Mouse (Mus musculus): ENCODE measurements around the gene 4921517D22Rik.
"Not testable (repeated sequence)": the region's sequence is repeated elsewhere in the genome, so short reads cannot be mapped to it uniquely, and the experiment has no call there.

The 4921517D22Rik gene

DNA sequence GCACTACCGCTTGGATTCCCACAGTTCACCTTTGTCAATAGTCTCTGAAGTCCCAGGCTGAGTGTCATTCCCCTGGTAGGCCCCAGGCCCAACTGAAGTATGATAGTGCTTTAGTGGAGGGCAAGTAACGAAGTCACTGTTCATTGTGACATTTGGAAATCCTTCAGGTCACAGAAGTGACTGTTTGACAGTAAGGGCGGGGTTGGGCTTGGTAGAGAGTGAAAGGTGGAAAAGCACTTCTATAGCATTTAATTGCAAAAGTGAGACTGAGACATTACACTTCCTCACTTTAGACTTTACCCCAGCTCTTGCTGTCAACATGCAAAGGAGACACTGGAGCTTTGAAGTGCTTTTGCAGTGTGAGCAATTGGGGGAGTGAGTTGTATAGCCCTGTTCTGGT is at the start of gene 4921517D22Rik:
TSS of gene 4921517D22Rik (minus strand) at position 101 of the 400 bp plus-strand sequence.
- DNase-seq: no peak

DNA sequence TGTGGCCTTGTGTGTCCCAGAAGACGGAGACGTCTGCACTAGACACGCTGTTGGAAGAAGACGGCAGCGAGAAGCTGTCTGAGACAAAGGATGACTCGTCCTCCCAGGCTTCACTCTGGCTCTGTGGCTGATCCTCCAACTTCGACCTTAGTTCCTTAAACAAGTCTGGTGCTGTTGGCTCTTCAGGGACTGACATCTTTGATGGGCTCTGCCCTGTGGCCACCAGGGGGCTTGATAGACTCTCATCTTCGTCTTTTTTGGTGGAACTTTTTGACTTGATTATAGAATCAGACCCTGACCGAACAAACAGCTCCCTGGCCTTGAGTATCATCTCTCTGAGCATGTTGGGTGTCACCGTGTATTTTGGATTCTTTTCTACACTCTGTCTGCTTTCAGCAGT is 47.8 kb upstream of the 4921517D22Rik start:
- DNase-seq: no peak

DNA sequence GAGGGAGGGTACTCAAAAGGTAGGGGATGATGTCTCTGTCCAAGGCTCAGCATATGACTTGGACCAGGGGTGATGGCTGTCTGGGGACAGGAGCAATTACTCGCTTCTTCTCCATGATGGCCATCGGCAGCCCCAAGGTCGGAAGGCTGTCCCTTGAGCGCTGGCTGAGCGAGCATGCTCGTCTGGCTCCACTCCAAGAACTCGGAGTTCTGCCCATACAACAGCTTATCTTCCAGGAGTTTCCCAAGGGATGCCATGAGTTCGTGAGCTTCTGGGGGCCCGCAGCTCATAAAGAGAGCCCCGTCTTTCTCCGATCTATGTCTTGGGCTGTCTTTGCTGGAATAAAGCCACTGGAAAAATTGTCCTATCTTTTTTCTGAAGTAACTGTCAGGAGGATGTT is 47.2 kb upstream of the 4921517D22Rik start:
- no peak for DNase-seq

DNA sequence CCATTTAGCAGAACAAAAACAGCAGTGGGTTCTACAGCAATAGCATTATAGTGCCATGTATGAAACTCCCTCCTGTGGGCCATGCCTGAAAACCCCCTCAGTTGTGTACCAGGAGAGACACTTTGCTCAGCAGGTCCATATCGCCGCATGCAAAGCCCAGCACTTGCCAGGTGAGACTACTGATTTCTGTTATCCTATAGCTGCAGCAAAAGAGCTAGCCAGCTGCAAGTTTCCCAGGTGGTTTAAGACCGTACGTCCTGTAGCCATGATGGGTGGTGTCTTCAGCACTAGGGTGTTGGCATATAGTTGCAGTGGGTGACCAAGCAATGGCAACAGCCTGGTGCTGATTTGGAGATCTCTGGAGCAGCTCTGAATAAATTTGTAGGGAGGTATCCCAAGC is 45.5 kb upstream of the 4921517D22Rik start:
- DNase-seq: no peak

DNA sequence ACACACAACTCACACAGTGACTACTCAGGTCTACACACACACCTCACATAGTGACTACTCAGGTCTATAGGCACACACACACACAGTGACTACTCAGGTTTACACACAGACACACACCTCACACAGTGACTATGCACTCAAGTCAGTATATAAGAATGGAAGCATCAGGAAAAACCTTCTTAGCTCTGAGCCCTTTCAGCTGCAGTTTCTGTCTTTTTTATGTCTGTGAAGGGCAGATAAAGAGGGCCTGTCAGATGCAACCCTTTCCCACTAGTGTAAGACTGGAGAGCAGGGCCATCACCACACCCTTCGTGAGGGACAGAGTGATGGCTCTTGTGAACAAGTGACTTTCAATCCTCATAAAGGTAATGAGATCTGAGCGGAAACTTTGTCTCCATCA is 44.5 kb upstream of the 4921517D22Rik start:
- no peak for DNase-seq

DNA sequence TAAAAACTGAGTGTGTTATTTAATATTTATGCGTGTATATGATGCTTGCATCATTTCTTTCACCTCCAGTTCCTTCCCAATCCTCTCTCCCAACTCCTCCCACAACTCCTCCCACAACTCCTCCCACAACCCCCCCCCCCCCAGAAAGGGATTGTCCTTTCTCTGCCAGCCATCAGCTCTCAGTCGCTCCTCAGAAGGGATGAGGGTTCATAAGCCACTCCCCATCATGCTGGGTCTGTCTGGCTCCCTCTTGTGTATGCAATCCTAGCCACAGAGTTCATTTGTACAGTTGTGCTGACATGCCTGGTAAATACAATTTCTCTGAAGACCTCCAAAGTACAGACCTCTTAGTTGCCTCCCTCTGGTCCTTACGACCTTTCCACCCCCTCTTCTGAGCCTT is 41.3 kb upstream of the 4921517D22Rik start:
- no peak for DNase-seq

DNA sequence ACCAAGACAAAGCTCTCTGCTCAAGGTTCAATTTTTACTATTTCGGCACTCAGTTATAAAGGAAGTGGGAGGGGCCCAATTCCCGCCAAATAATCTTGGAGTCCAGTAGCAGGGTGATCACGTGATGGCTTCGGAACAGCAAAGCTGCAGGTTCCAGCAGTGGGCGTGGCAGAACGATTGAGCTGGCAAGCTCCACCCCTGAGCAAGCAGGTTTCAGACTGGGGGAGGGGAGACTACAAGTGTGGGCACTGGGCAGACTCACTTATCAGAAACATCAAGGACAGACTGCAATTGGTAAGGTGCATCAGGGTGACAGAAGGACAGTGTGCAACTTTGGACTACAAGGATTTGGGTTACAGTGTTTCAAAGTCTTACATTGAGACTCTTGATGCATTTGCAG is 40.4 kb upstream of the 4921517D22Rik start:
- DNase-seq: not testable (repeated sequence)

DNA sequence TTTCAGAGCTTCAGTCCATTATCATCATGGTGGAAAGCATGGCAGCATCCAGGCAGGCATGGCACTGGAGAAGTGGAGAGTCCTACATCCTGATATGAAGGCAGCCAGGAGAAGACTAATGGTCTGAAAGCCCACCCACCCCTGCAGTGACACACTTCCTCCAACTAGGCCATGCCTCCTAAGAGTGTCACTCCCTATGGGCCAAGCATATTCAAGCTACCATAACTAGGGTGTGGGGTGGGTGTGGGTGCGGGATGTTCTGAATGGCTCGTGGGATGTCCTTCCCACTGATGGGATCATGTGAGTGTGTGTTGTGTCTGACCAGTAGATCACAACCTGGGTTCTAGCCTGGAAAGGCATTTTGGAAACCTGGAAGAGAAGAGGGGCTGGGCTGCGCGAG is 40.0 kb upstream of the 4921517D22Rik start:
- DNase-seq: no peak

DNA sequence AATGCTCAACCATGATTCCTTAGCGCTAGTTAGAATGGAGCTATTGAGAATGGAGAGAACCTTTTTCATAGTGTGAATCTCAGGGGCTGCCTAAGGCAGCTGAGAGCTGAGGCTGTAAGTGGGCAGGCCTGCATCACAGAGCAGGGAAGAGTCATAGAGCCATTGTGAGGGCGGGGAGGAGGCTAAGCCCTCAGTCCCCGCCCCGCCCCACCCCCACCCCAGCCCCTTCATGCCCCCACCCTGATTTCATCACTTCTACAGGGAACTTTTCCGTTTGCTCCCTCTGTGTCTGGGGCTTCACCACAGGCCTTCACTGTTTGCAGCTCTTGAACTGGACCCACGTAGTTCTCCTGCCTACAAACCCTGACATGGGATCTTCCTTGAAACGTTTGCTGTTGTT is 37.7 kb upstream of the 4921517D22Rik start, which contains the start of gene Spata31d1d:
TSS of gene Spata31d1d (minus strand) at position 101 of the 400 bp plus-strand sequence.
- no peak for DNase-seq

DNA sequence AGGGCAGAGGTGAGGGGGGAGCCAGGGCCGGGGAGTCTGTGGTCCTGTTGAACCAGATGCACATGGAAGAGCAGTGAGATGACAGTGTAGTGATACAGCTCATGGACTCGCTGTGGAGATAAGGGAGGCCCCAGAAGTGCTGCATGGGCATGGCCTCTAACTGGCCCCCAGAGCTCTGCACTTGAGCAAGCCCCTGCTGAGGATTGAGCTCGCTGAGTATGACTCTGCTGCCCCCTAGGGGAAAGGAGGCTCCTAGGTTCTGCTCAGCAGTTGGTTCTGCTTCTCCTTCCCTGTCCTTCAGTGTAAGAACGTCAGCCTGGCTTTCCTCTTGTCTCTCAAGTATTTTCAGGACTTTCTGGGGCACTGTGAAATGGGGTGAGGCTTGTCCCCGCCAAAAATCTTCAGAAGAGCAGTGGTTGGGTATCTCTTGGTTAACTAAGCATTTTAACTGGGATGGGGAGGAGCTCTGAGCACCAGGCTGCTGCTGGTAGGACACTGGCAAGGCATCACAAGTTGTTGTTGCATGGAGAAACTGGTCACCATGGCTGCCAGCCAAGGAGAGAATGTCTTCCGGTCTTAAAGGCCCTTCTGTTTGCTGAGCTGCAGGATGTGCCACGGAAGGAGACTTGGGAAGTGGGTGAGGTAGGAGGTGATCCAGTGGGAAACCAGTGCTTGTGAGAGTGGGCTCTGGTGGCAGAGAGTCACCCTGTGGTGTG is 34.6 kb upstream of the 4921517D22Rik start:
- peak; percentile 75 for DNase-seq

DNA sequence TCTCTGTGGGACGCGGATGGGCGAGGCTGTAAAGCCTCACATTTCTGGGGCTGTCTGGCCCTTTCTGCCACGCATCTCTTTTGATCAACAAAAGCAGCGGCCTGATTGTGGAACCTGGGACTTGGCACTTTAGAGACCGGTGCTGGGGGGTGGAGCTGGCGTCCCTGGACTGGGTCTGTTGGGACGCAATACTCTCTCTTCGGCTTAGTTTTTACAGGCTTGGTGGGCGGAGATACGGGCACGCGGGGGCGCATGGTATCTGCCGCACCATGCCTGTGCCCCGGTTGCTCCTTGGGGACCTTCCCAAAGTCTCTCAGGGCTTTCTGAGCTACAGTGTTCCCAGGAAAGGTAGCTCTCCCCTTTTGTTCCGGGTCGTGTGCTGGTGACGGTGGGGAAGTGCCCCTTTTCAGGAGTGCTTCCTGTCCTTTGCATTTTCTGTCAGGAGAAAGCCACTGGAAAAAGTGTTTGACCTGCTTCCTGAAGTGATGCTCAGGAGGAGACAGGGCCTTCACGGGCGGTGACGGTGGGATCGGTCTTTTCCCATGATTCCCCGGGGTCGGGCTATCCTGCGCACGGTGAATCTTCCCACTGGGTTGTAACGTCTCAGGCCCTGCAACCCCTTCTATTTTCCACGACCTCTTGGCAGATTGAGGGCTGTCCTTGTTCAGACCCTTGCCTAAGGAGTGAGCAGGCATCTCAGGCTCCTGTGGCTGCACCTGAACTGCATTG is 32.4 kb upstream of the 4921517D22Rik start:
- no peak for DNase-seq

DNA sequence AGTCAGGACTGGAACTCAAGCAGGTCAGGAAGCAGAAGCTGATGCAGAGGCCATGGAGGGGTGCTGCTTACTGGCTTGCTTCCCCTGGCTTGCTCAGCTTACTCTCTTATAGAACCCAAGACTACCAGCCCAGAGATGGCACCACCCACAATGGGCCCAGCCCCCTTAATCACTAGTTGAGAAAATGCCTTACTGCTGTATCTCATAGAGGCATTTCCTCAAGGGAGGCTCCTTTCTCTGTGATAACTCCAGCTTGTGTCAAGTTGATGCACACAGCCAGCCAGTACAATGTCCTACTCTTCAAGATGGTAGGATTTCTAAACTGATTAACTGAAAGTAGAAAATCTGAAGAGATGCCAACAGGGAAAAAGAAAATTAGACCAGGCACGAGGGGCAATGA is 28.2 kb upstream of the 4921517D22Rik start:
- not testable (repeated sequence) for DNase-seq

DNA sequence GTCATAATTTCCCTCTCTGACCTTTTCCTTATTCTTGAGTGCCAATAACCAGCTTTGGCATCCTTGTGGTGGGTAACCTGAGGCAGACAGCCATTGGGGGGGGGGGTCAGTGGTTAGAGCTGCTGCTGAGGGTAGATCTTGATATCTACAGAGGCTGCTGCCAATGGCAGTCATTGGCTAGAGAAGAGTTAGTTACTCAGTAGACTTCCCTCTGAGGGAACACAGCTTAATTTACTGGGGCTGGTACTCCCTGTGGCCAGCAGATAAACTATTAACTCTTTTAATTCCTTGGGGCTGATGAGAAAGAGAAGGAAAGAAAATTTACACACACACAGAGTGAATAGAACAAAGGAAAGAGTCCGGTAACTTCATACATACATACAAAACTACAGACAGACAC is 25.6 kb upstream of the 4921517D22Rik start:
- no peak for DNase-seq

DNA sequence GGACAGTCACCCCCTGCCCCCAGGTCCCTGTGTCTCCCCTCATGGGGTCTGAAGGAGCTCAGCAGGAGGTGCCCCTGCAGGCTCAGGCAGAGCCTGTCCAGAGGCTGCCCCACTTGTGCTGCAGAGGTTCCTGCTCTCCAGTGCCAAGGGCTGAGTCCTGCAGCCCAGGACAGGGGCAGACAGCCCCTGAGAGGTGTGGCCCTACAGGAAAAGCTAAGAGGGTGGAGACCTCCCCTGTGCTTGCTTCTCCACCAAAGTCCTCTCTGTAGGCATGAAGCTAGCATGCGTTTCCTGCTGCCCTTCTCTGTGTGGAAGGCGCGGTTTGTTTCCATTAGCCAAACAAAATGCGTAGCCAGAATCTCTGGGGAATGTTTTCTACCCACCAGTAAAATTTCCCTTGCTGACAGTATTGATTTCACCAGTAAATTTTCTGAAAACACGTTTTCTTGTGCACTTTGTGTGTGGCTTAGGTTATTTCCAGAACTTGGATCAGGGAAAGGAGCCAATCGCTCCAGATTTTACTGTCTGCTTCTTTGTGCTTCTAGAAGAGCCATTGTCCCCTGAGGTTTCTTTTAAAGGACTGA is 25.0 kb upstream of the 4921517D22Rik start:
- not testable (repeated sequence) for DNase-seq

DNA sequence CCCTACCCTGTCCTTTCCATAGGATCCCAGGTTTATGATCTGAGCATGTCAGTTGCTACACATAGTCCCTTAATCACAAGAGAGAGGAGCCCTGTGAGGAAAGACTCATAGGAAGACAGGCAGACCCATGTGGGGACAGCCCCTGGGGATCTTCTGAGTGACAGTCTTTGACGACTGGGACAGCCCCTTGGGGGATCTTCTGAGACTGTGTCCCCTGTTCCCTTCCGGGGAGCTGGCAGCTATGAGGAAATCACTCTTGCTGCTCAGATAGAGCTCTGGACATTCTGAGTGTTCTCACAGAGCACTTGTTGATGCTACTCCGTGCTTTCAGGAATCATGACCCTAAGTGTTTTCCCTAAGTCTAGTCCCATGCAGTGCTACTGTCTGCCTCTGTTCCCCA is 19.8 kb upstream of the 4921517D22Rik start:
- DNase-seq: no peak

DNA sequence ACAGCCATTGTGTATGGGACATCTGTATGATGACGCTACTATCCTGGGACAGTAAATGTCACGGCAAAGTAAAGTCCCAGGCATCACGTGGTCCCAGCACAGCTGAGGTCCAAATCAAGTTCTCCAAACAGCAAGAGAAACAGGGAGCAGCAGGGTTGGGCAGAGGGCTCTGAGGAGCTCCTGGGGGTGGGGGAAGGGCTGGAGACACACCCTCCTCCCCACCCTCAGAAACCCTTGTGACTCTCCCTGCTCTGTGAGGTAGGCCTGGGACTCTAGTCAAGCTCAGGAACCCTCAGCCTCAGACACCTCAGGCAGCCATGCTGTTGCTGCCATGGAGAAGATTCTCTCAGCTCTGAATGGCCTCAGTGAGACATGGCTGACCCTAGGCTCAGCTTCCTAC is 18.1 kb upstream of the 4921517D22Rik start, which contains the start of gene Spata31d1b:
TSS of gene Spata31d1b (plus strand) at position 301 of the 400 bp plus-strand sequence.
- DNase-seq: not testable (repeated sequence)

DNA sequence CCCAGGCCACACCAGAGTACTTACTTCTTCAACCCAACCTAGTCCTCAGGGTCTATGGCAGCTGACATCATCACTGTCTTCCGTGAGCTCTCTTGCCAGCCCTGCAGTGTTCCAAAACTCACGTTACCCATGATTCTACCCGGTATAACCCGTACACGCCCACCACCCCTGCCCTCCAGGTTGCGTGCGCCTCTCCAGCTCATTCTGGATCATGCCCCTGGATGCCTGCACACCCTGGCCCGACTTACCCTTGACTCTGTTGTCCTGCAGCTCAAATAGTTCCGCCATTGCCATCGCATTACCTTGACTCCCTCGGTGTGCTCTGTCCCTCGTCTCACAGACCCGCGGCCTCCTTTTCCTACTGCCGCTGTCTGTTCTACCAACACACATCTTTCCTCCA is 16.3 kb upstream of the 4921517D22Rik start, which contains the start of gene Spata31d1a:
TSS of gene Spata31d1a (minus strand) at position 101 of the 400 bp plus-strand sequence.
- no peak for DNase-seq

DNA sequence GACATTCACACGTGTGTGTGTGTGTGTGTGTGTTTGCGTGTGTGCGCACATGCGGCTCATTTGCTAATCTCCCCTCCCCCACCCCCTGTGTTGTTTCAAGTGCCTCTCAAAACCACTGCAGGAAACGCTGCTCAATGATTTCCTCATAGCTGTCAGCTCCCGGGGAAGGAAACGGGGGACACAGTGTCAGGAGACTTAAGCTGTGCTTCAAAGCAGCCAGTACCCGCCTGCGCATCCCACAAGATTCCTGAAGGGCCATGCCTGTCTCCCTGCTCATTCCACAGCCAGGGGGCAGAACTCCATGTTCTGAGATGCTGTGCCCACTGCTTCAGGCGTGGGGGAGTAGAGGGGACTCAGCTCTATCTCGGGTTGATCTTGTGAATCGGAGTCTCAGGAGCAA is 10.7 kb upstream of the 4921517D22Rik start:
- no peak for DNase-seq

DNA sequence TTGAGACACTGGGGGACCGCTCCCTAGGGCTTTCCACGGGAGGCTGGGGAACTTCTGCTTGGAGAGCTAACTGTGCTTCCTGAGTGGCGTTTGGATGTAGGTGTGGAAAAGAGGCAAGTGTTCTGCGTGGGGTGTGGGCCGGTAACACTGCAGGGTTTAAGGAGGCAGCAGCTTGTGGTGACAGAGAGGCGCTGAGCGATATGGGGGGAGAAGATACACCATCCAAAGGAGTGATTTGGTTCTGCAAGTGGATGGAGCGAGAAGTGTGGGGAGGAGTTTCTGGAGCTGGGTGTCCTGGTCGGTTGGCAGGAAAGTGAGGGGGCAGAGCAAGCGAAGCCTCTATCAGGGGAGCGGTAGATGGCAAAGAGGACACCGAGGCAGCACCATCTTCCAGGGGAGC is 9.6 kb upstream of the 4921517D22Rik start:
- DNase-seq: no peak

DNA sequence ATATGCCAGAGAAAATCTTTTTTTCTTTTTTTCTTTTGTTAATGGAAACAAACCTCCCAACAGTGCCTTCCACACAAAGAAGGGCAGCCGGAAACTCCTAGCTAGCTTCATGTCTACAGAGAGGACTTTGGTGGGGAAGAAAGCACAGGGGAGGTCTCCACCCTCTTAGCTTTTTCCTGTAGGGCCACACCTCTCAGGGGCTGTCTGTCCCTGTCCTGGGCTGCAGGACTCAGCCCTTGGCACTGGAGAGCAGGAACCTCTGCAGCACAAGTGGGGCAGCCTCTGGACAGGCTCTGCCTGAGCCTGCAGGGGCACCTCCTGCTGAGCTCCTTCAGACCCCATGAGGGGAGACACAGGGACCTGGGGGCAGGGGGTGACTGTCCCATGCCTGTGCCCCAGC is 6.2 kb upstream of the 4921517D22Rik start:
- not testable (repeated sequence) for DNase-seq

DNA sequence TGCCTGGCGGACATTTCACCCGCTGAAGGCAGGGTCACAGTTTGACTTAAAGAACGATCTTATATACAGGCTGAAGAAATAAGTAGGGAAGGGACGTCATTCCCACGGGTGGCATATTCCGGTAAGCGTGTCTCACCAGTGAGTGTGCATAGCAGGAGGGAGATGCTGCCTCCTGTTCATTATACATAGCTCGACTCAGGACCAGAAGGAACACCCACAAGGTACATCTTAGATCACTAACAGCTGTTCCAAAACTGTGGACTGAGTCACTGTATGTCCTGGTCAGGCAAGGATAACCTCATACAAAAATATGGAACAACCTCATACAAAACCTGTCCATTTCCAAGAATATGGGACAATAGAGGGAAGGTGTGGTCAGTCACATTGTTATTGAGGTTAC is 5.2 kb upstream of the 4921517D22Rik start:
- DNase-seq: no peak

DNA sequence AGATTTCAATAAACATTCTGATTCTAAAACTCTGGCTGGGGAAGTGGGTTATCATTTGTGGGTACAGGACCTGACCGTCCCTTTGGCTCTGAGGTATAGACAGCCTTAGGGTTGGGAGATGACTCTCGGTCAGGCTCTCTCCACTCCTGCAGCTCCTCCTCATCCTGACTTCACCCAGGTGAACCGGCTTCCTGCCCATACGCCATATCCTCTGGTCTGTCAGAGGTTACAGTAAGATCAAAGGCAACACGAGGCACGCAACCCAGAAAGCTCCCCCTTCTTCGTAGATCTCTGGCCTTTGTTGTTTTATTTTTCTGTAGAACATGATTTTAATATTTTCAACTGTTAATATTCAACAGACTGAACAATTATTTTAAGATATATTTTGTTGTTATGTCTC is 1.9 kb upstream of the 4921517D22Rik start:
- DNase-seq: no peak

DNA sequence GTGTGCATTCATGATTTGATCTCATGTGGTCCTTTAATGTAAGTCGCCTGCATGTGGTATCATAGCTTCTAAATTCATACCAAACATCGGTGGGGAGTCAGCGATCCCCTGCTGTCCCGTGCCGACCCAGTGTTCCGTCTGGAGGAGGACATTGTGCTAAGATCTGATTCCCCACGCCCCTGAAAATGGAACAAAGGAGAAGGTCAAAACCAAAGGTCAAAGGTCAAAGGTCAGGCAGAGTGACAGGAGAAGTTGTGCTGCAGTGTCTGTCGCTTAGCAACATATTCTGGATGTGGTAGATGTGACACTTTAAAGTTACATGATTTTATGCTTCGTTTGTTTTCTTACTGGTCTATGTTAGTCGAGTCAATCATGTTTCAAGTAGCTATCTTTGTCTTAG is 2.4 kb downstream of the 4921517D22Rik start:
- DNase-seq: no peak

DNA sequence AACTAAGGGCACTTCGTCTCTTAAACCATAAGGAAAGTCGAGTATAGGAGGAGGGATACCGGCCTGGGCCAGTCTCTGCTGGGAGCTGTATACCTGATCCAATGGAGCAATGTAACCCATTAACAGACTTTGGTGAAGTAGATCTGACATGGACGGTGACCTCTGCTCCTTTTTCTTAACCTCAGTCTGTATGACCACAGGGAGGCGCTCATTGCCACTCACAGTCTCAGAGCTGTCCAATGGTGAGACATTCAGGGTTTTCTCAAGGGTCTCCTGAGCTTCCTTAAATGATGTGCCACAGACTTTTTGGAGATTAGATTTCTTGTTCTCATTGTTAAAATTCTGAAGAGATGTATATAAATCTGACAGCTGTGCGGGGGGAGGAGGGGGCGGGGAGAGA is 3.3 kb downstream of the 4921517D22Rik start:
- DNase-seq: no peak
